Mouse (Mus musculus) embryonic fibroblast, embryonic 13.5 days (primary cell): ENCODE data around the gene Rnps1.

Experiments
- CTCF ChIP-seq: IDR thresholded peaks from 2 replicates; pipeline ENCODE4 v1.5.1; 2011; ENCODE audit warnings: mild to moderate bottlenecking, control low read depth, low read length, moderate library complexity, borderline replicate concordance; ENCODE audit not compliant: insufficient read depth
- POLR2A ChIP-seq: IDR thresholded peaks from 2 replicates; pipeline ENCODE4 v1.6.1; 2011; ENCODE audit warnings: low read depth, mild to moderate bottlenecking, control low read depth, low read length, moderate library complexity

GRCm38 (mm10) chr17:24446590-24446989 is 32.2 kb downstream of the Rnps1 start:
- TF ChIP-seq CTCF (no peak), POLR2A (no peak)
